Mouse (Mus musculus): ENCODE measurements around the gene Tet3.

DNA sequence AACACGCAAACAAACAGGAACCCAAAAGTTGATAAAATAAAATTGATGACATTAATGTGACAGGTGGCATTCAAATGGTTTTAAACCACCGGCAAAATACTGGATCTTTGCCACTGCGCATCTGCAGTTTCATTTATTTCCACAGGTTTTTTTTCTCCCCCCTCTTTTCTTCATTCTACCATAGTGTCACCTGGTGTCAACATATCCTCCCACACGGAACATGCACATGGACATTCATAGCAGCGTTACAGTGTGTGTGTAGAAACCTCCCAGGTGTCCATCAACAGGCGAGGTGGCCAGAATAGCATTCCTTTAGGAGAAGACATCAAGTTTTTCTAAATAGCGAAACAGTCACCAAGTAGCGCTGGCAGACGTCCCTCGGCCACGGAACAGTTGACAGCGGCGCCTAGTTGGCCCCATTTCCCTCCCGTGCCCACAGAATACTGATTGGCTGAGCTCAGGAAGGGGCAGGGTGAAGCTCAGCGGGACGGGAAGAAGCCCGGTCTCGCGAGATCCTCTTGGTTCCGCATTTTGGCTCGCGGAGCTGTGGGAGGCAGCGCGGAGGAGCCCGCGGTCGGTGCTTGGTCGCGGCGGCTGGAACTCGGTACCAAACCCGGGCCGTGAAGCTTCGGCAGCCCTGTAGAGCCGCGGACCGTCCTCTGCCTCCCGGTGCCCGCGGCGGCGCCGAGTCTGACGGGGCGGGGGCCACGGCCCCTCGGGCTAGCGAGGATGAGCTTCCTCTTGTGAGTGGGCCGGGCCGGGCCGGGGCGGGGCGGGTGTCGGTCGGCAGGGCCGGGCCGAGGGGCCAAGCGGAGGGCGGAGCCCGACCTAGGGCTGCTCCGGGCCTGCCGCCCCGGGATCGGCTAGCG, 133.1 kb downstream of the Tet3 start, which contains the start of the genes Mthfd2 and Mob1a:
- TF ChIP-seq POLR2A (IDR thresholded peaks at IDR 0.05; ENCODE audit: low read depth, low read length): peak; percentile 71
- TF ChIP-seq CTCF (IDR thresholded peaks at IDR 0.05; ENCODE audit: borderline replicate concordance, insufficient read depth, low read length): no peak
